Mouse (Mus musculus) lung, embryonic 14.5 days (tissue): Measurements from ENCODE around the gene Chst8. TPM values are rescaled to one million over a fixed set of nuclear protein-coding genes. Genes with fewer than 3 reads are reported as not detected.

Source experiments
- ATAC-seq: fragments of 200-750 bp; cut with Nextera tagmentation; 2 replicates; pipeline ENCODE4 v1.8.0; 2017; ENCODE audit warnings: mild to moderate bottlenecking, moderate TSS enrichment, moderate library complexity; ENCODE audit not compliant: insufficient read depth
- DNase-seq: peaks from one replicate; pipeline ENCODE4 v3.0.0-alpha.2; 2015
- H3K27ac ChIP-seq: fragments of 300-500 bp; sonication (generic); 2 replicates; pipeline ENCODE4 v1.5.1; 2014; ENCODE audit warnings: low read depth, mild to moderate bottlenecking, moderate library complexity
- H3K27me3 ChIP-seq: fragments of 300-500 bp; sonication (generic); 2 replicates; pipeline ENCODE4 v1.6.1; 2014; ENCODE audit warnings: low read length, control low read depth; ENCODE audit not compliant: insufficient read depth
- H3K36me3 ChIP-seq: fragments of 300-500 bp; sonication (generic); 2 replicates; pipeline ENCODE4 v1.6.1; 2014; ENCODE audit warnings: control low read depth; ENCODE audit not compliant: insufficient read depth
- H3K4me1 ChIP-seq: fragments of 300-500 bp; sonication (generic); 2 replicates; pipeline ENCODE4 v1.6.1; 2014; ENCODE audit warnings: antibody characterized with exemption, control low read depth; ENCODE audit not compliant: insufficient read depth
- H3K4me2 ChIP-seq: fragments of 300-500 bp; sonication (generic); 2 replicates; pipeline ENCODE4 v1.6.1; 2014; ENCODE audit warnings: mild to moderate bottlenecking
- H3K4me3 ChIP-seq: fragments of 300-500 bp; sonication (generic); 2 replicates; pipeline ENCODE4 v1.5.1; 2014; ENCODE audit warnings: low read depth, low read length
- H3K9ac ChIP-seq: fragments of 300-500 bp; sonication (generic); 2 replicates; pipeline ENCODE4 v1.6.1; 2014
- H3K9me3 ChIP-seq: fragments of 300-500 bp; sonication (generic); 2 replicates; pipeline ENCODE4 v1.6.1; 2016; ENCODE audit warnings: low read depth, low read length, control low read depth
- CTCF ChIP-seq: IDR thresholded peaks from 2 replicates; pipeline ENCODE4 v1.5.1; 2016; ENCODE audit warnings: antibody characterized with exemption, low read depth
- WGBS: fragments of 180-500 bp; shearing (Covaris S2); extraction: QIAGEN DNeasy Blood & Tissue Kit; methylation state at CpG from one replicate; pipeline ENCODE4 v1.1.7; 2014; 5-methylcytosine and 5-hydroxymethylcytosine counted together
- polyA plus RNA-seq: library from polyadenylated mRNA; unstranded; fragments of >200 nt; fragmentation: Nextera tagmentation; extraction: Ambion mirVana; gene quantifications from 2 replicates; pipeline ENCODE4 v1.2.1, GENCODE M21; 2014

Chst8 gene
- polyA plus RNA-seq, 1 experiment from 2014 or later, result 3.6 TPM

DNA sequence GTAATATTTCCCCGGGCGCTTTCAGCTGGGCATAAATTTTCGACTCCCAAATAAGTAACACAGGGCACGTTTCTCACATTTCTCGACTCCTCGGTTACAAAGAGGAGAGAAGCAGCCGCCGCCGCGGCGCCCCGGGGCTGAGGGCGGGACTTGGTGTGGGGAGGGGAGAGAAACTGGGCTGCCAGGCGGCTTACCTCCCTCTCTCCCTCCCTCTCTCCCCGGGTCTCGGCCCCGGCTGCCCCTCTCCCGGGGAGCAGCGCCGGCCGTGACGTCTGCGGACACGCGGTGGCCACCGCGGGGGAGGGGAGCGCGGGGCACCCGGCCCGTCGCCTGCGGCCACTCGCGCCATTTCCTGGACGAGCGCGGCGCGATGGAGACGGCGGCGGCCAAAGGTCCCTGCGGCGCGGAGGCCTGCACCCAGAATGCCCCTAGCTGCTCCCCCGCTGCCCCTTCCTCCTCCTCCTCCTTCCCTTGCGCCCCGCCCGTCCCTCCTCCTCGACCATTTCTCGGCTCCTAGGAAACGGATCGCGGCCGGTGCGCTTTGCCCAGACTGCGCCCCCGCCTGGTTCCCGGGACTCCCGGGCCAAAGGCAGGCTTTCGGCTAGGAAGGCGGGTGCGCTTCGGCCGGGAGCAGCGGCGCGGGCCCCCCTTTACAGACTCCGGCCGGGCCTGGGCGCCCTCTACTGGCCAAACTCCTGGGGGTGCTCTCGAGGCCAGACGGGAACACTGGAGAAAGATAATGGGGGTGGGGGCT lies 157.2 kb downstream of the Chst8 start:
- DNase-seq (peak; percentile 97), ATAC-seq (peak; percentile 77)
- WGBS, result under 1% methylated on average over 45 of the region's 74 CpGs
- Histone ChIP-seq H3K9ac (peak overlapping the region; percentile 94), H3K4me1 (no peaks in the 10 kb centered on the region), H3K4me3 (peak overlapping the region; percentile 76), H3K9me3 (no peaks in the 10 kb centered on the region), H3K4me2 (peak overlapping the region; percentile 80), H3K27ac (peak overlapping the region; percentile 99), H3K36me3 (peaks cover 7% of the 10 kb centered on the region; the same call in 1 of the 2 replicates), H3K27me3 (no peaks in the 10 kb centered on the region)
- TF ChIP-seq CTCF, result peak; percentile 79

- peak overlapping the region; percentile 99 for H3K27ac ChIP-seq
- H3K4me1 ChIP-seq, result no peaks in the 10 kb centered on the region
- DNase-seq (peak; percentile 76), ATAC-seq (peak; percentile 33)
- no peaks in the 10 kb centered on the region for H3K9me3 ChIP-seq
- TF ChIP-seq CTCF, result no peak
- peak overlapping the region; percentile 76 for H3K4me3 ChIP-seq
- H3K9ac ChIP-seq, result peak overlapping the region; percentile 94
- no peaks in the 10 kb centered on the region for H3K27me3 ChIP-seq
- H3K36me3 ChIP-seq, result peaks cover 14% of the 10 kb centered on the region
- 1% methylated on average over 56 of the region's 81 CpGs for WGBS
- peak overlapping the region; percentile 80 for H3K4me2 ChIP-seq
Measured at GRCm38 (mm10) chr7:34654441-34655085, 157.9 kb downstream of the Chst8 start.

DNA sequence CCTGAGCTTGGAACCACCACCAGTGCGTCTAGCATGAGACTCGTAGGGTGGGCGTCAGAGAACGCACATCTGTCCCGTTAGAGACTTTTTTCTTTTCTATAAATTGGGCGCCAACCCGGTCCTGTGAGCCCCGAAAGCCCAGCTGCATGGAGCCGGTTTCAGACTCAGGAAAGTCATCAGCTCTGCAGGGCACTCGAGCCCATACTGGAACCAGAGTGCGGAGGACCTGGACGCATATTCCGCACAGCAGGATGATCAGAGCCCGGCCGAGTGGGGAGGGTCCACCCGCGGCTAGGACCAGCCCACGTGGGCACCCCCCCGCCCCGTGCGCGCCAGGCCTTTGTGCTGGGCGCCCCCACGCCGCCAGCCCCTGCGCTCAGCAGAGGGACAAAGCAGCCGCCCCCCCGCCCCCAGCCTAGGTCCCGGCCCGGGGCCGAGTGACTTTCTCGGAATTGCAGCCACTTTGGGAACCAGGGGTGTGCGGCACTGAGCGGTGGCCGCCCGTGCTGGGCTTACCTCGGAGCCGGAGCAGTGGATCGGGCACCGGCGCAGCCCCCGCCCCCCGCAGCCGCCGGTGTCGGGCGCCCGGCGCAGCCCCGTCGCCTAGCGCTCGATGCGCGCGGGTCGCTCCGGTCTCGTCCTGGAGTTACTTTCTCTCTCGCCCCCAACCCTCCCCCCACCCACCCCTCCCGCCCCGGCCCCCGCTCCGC lies 158.6 kb downstream of the Chst8 start:
- no peaks in the 10 kb centered on the region for H3K9me3 ChIP-seq
- H3K36me3 ChIP-seq, result peaks cover 21% of the 10 kb centered on the region
- whole genome bisulfite sequencing, result under 1% methylated on average over 59 of the region's 64 CpGs
- H3K4me1 ChIP-seq, result no peaks in the 10 kb centered on the region
- ATAC-seq (peak; percentile 56), DNase-seq (peak; percentile 71)
- peak overlapping the region; percentile 99 for H3K27ac ChIP-seq
- peak overlapping the region; percentile 80 for H3K4me2 ChIP-seq
- TF ChIP-seq CTCF, result no peak
- peak overlapping the region; percentile 76 for H3K4me3 ChIP-seq
- peak overlapping the region; percentile 94 for H3K9ac ChIP-seq
- H3K27me3 ChIP-seq, result no peaks in the 10 kb centered on the region

DNA sequence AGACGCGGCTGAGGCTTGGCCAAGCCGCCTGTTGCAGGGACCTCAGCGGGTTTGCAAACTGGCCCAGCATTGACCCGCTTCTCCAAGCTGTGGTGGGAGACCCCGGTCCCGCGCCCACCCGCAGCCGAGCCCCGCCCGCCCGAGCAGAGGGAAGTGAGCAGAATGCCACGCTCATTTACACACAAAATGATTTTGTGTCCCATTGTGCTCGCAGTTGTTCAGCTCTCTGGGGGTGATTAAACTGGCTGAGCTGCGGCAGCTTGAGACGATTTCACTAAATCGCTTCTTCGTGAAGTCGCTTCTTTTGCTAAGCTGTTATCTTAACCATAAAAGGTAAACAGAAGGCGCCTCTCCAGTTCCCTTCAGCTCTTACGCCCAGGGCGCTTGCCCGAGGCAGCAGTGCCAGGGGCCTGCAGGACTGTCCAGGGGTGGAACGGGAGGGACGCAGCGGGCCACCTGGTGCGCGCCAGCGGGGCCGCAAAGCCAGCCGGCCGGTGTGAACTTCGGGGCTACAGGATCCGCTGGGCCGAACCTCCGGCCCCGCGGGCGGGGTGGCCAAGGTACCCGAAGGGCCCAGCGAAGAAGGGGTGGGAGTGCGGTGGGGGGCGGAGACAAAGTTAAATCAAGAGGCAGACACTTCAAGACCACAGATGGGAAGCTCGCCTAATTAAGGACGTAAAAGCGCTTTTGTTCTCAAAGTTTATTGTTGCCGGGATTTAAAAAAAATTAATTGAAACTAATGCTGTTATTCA lies 159.6 kb downstream of the Chst8 start:
- under 1% methylated on average over 48 of the region's 48 CpGs for WGBS
- H3K27ac ChIP-seq, result peak overlapping the region; percentile 99
- peak overlapping the region; percentile 80 for H3K4me2 ChIP-seq
- H3K4me1 ChIP-seq, result no peaks in the 10 kb centered on the region
- H3K27me3 ChIP-seq, result no peaks in the 10 kb centered on the region
- no peak for TF ChIP-seq CTCF
- 0 out of 2 replicates have a peak, but pooled peaks have one; percentile 6 for ATAC-seq
- H3K9ac ChIP-seq, result peak overlapping the region; percentile 94
- H3K9me3 ChIP-seq, result no peaks in the 10 kb centered on the region
- peaks cover 30% of the 10 kb centered on the region for H3K36me3 ChIP-seq
- peak; percentile 58 for DNase-seq
- H3K4me3 ChIP-seq, result peak overlapping the region; percentile 76

- ATAC-seq (no peak), DNase-seq (no peak)
- 55% methylated on average over 2 of the region's 2 CpGs for WGBS
- no peak for TF ChIP-seq CTCF
- Histone ChIP-seq H3K27me3 (no peaks in the 10 kb centered on the region), H3K9me3 (no peaks in the 10 kb centered on the region), H3K4me3 (no peak overlapping the region), H3K4me2 (peak overlapping the region; percentile 80; the same call in 1 of the 2 replicates), H3K36me3 (peaks cover 44% of the 10 kb centered on the region), H3K4me1 (no peaks in the 10 kb centered on the region), H3K27ac (no peak overlapping the region), H3K9ac (no peak overlapping the region; the same call in 1 of the 2 replicates)
Measured at GRCm38 (mm10) chr7:34651381-34651780, 161.1 kb downstream of the Chst8 start.

DNA sequence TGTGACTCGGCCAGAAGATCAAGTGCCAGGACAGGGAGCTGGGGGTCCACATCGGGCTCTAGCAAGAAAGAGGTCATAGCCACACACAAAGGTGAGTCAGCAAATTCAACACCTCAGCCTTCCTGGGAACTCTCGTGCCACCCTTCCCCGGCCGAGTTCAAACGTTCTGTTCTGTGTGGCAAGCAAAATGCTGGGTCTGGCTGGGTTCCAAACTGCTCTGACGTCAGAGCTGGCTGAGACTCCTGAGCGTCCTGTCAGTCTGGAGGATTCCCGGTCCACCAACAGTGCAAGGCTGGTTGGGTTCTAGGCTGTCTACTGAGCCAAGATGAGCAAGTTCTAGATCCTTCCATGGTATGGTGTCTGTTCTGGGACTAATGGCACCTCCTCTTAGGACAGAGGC lies 165.5 kb downstream of the Chst8 start:
- DNase-seq, result peak; percentile 79
- no peak overlapping the region for H3K4me3 ChIP-seq
- H3K4me2 ChIP-seq, result no peak overlapping the region
- no peaks in the 10 kb centered on the region for H3K4me1 ChIP-seq
- H3K36me3 ChIP-seq, result peaks cover 85% of the 10 kb centered on the region
- TF ChIP-seq CTCF, result no peak
- no peak overlapping the region for H3K27ac ChIP-seq
- no peaks in the 10 kb centered on the region for H3K27me3 ChIP-seq
- no peak overlapping the region for H3K9ac ChIP-seq
- H3K9me3 ChIP-seq, result no peaks in the 10 kb centered on the region
- 46% methylated on average over 9 of the region's 9 CpGs for WGBS
- 0 out of 2 replicates have a peak, but pooled peaks have one; percentile 38 for ATAC-seq
